Mouse (Mus musculus): ENCODE measurements at regions not wholly inside any gene's neighbourhood (a gene's known extent, or its start where the extent isn't known, plus 50 kb on each side); places are given as distances from the start of the nearest gene placed in this dataset.

- no peak for DNase-seq
Measured at GRCm38 (mm10) chr2:117838387-117838786, 273.3 kb upstream of the Thbs1 start.

- DNase-seq: no peak
Measured at GRCm38 (mm10) chr2:117840406-117840805, 271.3 kb upstream of the Thbs1 start.

GRCm38 (mm10) chr2:117842309-117842986 lies 269.2 kb upstream of the Thbs1 start:
- no peak for DNase-seq

GRCm38 (mm10) chr2:117852442-117852841 lies 259.2 kb upstream of the Thbs1 start:
- DNase-seq: no peak

GRCm38 (mm10) chr2:117862301-117862700 lies 249.4 kb upstream of the Thbs1 start:
- DNase-seq: no peak

- DNase-seq: no peak
Measured at GRCm38 (mm10) chr2:117865119-117865518, 246.6 kb upstream of the Thbs1 start.

- no peak for DNase-seq
Measured at GRCm38 (mm10) chr2:117866946-117867345, 244.7 kb upstream of the Thbs1 start.

GRCm38 (mm10) chr2:117867409-117867808 lies 244.3 kb upstream of the Thbs1 start:
- no peak for DNase-seq

GRCm38 (mm10) chr2:117868857-117869256 lies 242.8 kb upstream of the Thbs1 start:
- DNase-seq: no peak

GRCm38 (mm10) chr2:117871507-117872282 lies 240.0 kb upstream of the Thbs1 start:
- no peak for DNase-seq

- no peak for DNase-seq
Measured at GRCm38 (mm10) chr2:117877816-117878215, 233.9 kb upstream of the Thbs1 start.

- no peak for DNase-seq
Measured at GRCm38 (mm10) chr2:117882136-117882535, 229.5 kb upstream of the Thbs1 start.

GRCm38 (mm10) chr2:117882890-117883289 lies 228.8 kb upstream of the Thbs1 start:
- no peak for DNase-seq

GRCm38 (mm10) chr2:117886516-117886915 lies 225.2 kb upstream of the Thbs1 start:
- DNase-seq: no peak

- DNase-seq: no peak
Measured at GRCm38 (mm10) chr2:117901311-117901710, 210.4 kb upstream of the Thbs1 start.

GRCm38 (mm10) chr2:117902837-117903236 lies 208.8 kb upstream of the Thbs1 start:
- DNase-seq: no peak

GRCm38 (mm10) chr2:117903705-117904104 lies 208.0 kb upstream of the Thbs1 start:
- no peak for DNase-seq

GRCm38 (mm10) chr2:117906509-117906908 lies 205.2 kb upstream of the Thbs1 start:
- no peak for DNase-seq

- no peak for DNase-seq
Measured at GRCm38 (mm10) chr2:117910781-117911180, 200.9 kb upstream of the Thbs1 start.

GRCm38 (mm10) chr2:117912722-117913121 lies 199.0 kb upstream of the Thbs1 start:
- DNase-seq: no peak

- DNase-seq: no peak
Measured at GRCm38 (mm10) chr2:117913846-117914245, 197.8 kb upstream of the Thbs1 start.

GRCm38 (mm10) chr2:117915821-117916220 lies 195.9 kb upstream of the Thbs1 start:
- no peak for DNase-seq

- no peak for DNase-seq
Measured at GRCm38 (mm10) chr2:117917181-117917580, 194.5 kb upstream of the Thbs1 start.

- DNase-seq: no peak
Measured at GRCm38 (mm10) chr2:117924877-117925276, 186.8 kb upstream of the Thbs1 start.

Data from right cerebral cortex, postnatal 4 days (tissue).